ENCODE assay signal across 9 mouse cellular contexts in the genomic region with DNA sequence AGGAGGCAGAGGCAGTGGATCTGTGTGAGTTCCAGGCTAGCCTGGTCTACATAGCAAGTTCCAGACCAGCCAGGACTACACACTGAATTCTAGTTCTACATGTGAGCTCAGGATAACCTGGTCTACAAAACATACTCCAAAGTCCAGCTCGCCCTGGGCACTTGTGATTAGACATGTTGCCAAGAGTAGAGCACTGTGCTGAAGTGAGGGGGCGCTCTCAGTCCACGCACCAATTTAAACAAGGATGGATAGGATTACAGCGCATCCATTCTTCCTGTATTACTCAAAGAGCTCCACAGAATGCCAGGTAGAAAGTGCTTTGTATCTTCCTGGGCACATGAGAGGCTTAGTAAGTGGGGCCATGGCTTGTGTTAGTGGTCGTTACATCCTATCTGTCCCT. TPM values are rescaled to one million over a fixed set of nuclear protein-coding genes. Genes with fewer than 3 reads are reported as not detected.
DNase-seq lines count a peak whose midpoint lies in the region; ATAC-seq and TF ChIP-seq lines count a peak whose summit lies in the region.
"Had no signal": no experiment of that assay in that cellular context is flagged by ENCODE, and none has a peak within 500 bp of the region (broad histone marks: within the 10 kb centered on the region; RNA-seq: fewer than 3 reads in every experiment).

No protein-coding gene starts in this region.

- peak; percentile 37 for DNase-seq in cerebellum, adult 11-12 months
- DNase-seq in cerebellum, adult 11 months = no peak
- peak; percentile 49 for DNase-seq in liver
- DNase-seq in liver, embryonic 11.5 days (ENCODE audit: low spot score) = no peak
- peak; percentile 69 for DNase-seq in kidney, postnatal 0 days (ENCODE audit: low spot score)
- no peak for DNase-seq in Muller cell, postnatal 12 days (ENCODE audit: inconsistent ontology term)
- DNase-seq in layer of hippocampus, adult 9-11 months = no peak

- H3K9me3 ChIP-seq in liver, embryonic 11.5 days (ENCODE audit: control insufficient read depth, low read length) = no peaks in the 10 kb centered on the region
- H3K9me3 ChIP-seq in kidney, postnatal 0 days (replicated peaks; ENCODE audit: low read length) = no peaks in the 10 kb centered on the region

- H3K4me1 ChIP-seq in liver, embryonic 11.5 days (replicated peaks; ENCODE audit: control insufficient read depth, insufficient read depth, low read length) = peaks cover 16% of the 10 kb centered on the region
- H3K4me1 ChIP-seq in kidney, postnatal 0 days (replicated peaks; ENCODE audit: insufficient read depth, low read length) = no peaks in the 10 kb centered on the region
- H3K4me1 ChIP-seq in small intestine, adult 2 months (ENCODE audit: control insufficient read depth, insufficient read depth, insufficient read length, low read length) = peaks cover 19% of the 10 kb centered on the region

- no peak; the same call in 1 of the 2 replicates for ATAC-seq in liver, embryonic 11.5 days (replicated peaks; ENCODE audit: low FRiP score)
- ATAC-seq in kidney, postnatal 0 days (replicated peaks; ENCODE audit: low FRiP score, low read depth) = no peak

- WGBS in liver, embryonic 11.5 days = 49% methylated on average over 5 of the region's 5 CpGs
- WGBS in kidney, postnatal 0 days = 26% methylated on average over 5 of the region's 5 CpGs
- WGBS in small intestine, adult 2 months = 67% methylated on average over 5 of the region's 5 CpGs

- peak; percentile 76 for TF ChIP-seq CTCF in kidney, postnatal 0 days (IDR thresholded peaks at IDR 0.05; ENCODE audit: low read depth)
- TF ChIP-seq CTCF in small intestine, adult 2 months (IDR thresholded peaks at IDR 0.05; ENCODE audit: extremely low read depth, insufficient read length, insufficient replicate concordance, low read depth, low read length) = peak; percentile 31; the same call in 1 of the 2 replicates

- H3K27ac ChIP-seq in liver, embryonic 11.5 days (ENCODE audit: low read depth, low read length) = no peak overlapping the region
- no peak overlapping the region for H3K27ac ChIP-seq in kidney, postnatal 0 days
- no peak overlapping the region for H3K27ac ChIP-seq in small intestine, adult 2 months (ENCODE audit: insufficient read depth, low read depth, low read length)

- H3K9ac ChIP-seq in liver, embryonic 11.5 days (ENCODE audit: low read depth, low read length) = no peak overlapping the region
- H3K9ac ChIP-seq in kidney, postnatal 0 days (ENCODE audit: low read depth, low read length) = no peak overlapping the region

- H3K27me3 ChIP-seq in liver, embryonic 11.5 days (replicated peaks; ENCODE audit: control insufficient read depth, insufficient read depth, low read length) = no peaks in the 10 kb centered on the region
- no peaks in the 10 kb centered on the region for H3K27me3 ChIP-seq in kidney, postnatal 0 days (ENCODE audit: insufficient read depth, low read length)
- H3K27me3 ChIP-seq in small intestine, adult 2 months (ENCODE audit: control insufficient read depth, insufficient read depth, low read length) = no peaks in the 10 kb centered on the region

- no peaks in the 10 kb centered on the region for H3K36me3 ChIP-seq in liver, embryonic 11.5 days (ENCODE audit: control insufficient read depth, insufficient read depth, low read length)
- no peaks in the 10 kb centered on the region for H3K36me3 ChIP-seq in kidney, postnatal 0 days (ENCODE audit: insufficient read depth, low read length)
- peaks cover 13% of the 10 kb centered on the region for H3K36me3 ChIP-seq in small intestine, adult 2 months (ENCODE audit: control insufficient read depth, insufficient read depth, low read length)

- no peak overlapping the region for H3K4me3 ChIP-seq in liver, embryonic 11.5 days (ENCODE audit: low read depth, low read length)
- no peak overlapping the region for H3K4me3 ChIP-seq in kidney, postnatal 0 days (replicated peaks; ENCODE audit: low read depth, low read length)
- no peak overlapping the region for H3K4me3 ChIP-seq in small intestine, adult 2 months (ENCODE audit: low read depth, low read length)

- no peak for TF ChIP-seq POLR2A in small intestine, adult 2 months (IDR thresholded peaks at IDR 0.05; ENCODE audit: low read depth, low read length)

- no peak overlapping the region; the same call in 1 of the 2 replicates for H3K4me2 ChIP-seq in liver, embryonic 11.5 days
- no peak overlapping the region for H3K4me2 ChIP-seq in kidney, postnatal 0 days (ENCODE audit: low read length)

RNA-seq across cellular contexts. Expression of gene Rab25, which starts 3.6 kb away (rescaled TPM):
- polyA plus RNA-seq in liver, embryonic 11.5 days (2014; fragmentation: Nextera tagmentation; extraction: Ambion mirVana) = 1.1 and 1.2 TPM in 2 replicates
- polyA plus RNA-seq in kidney, postnatal 0 days (2015; fragmentation: Nextera tagmentation; extraction: Ambion mirVana) = 27.4 and 28.9 TPM in 2 replicates
- polyA plus RNA-seq in small intestine, adult 2 months (2012; rRNA removed) = 132 and 184 TPM in 2 replicates
- polyA plus RNA-seq: neural tube, embryonic 14.5 days had no signal

RNA-seq across cellular contexts. Expression of gene Lamtor2, which starts 8.4 kb away (rescaled TPM):
- 111 and 120 TPM in 2 replicates for polyA plus RNA-seq in liver, embryonic 11.5 days (2014; fragmentation: Nextera tagmentation; extraction: Ambion mirVana)
- 164 and 173 TPM in 2 replicates for polyA plus RNA-seq in kidney, postnatal 0 days (2015; fragmentation: Nextera tagmentation; extraction: Ambion mirVana)
- polyA plus RNA-seq in small intestine, adult 2 months (2012; rRNA removed) = 99.8 and 167 TPM in 2 replicates

RNA-seq across cellular contexts. Expression of gene Ubqln4, which starts 9.0 kb away (rescaled TPM):
- polyA plus RNA-seq in liver, embryonic 11.5 days (2014; fragmentation: Nextera tagmentation; extraction: Ambion mirVana) = 65.8 and 67.7 TPM in 2 replicates
- 35.1 and 35.9 TPM in 2 replicates for polyA plus RNA-seq in kidney, postnatal 0 days (2015; fragmentation: Nextera tagmentation; extraction: Ambion mirVana)
- polyA plus RNA-seq in small intestine, adult 2 months (2012; rRNA removed) = 26.0 and 35.4 TPM in 2 replicates

RNA-seq across cellular contexts. Expression of gene Mex3a, which starts 12.3 kb away (rescaled TPM):
- polyA plus RNA-seq in liver, embryonic 11.5 days (2014; fragmentation: Nextera tagmentation; extraction: Ambion mirVana) = 9.4 and 10.2 TPM in 2 replicates
- polyA plus RNA-seq in kidney, postnatal 0 days (2015; fragmentation: Nextera tagmentation; extraction: Ambion mirVana) = 12.5 and 13.8 TPM in 2 replicates
- polyA plus RNA-seq in small intestine, adult 2 months (2012; rRNA removed) = 0.41 and 0.60 TPM in 2 replicates

RNA-seq across cellular contexts. Expression of gene Ssr2, which starts 31.2 kb away (rescaled TPM):
- polyA plus RNA-seq in liver, embryonic 11.5 days (2014; fragmentation: Nextera tagmentation; extraction: Ambion mirVana) = 306 and 307 TPM in 2 replicates
- polyA plus RNA-seq in kidney, postnatal 0 days (2015; fragmentation: Nextera tagmentation; extraction: Ambion mirVana) = 294 and 311 TPM in 2 replicates
- 130 and 182 TPM in 2 replicates for polyA plus RNA-seq in small intestine, adult 2 months (2012; rRNA removed)

Comparison
In these comparisons a context has a peak if more than half of its experiments do, and no peak if none do; other contexts are left out.
1. DNase-seq: peak in cerebellum, adult 11-12 months (single experiment), liver (single experiment) and kidney, postnatal 0 days (single experiment); none in cerebellum, adult 11 months (single experiment), liver, embryonic 11.5 days (single experiment), Muller cell, postnatal 12 days (single experiment) and layer of hippocampus, adult 9-11 months (single experiment).
2. RNA of gene Rab25, which starts 3.6 kb away (polyA plus RNA-seq): 132 to 184 TPM in small intestine, adult 2 months and 27.4 to 28.9 TPM in kidney, postnatal 0 days; 1.1 to 1.2 TPM in liver, embryonic 11.5 days; every median in the first group is over 10 times any median in the second.